Mouse (Mus musculus) testis, adult 10 weeks (tissue): ENCODE data around the gene Gm648. TPM values are rescaled to one million over a fixed set of nuclear protein-coding genes. Genes with fewer than 3 reads are reported as not detected.

Source experiments
- polyA plus RNA-seq: library from polyadenylated mRNA; stranded (reverse); fragments of 350-450 nt; fragmentation: Illumina TruSeq; extraction: RNeasy Lipid Tissue Mini Kit (QIAGEN cat#74804); gene quantifications from one replicate; pipeline ENCODE4 v1.2.3, GENCODE M21; 2014; ENCODE audit warnings: low read depth, low replicate concordance

Gm648 gene
- polyA plus RNA-seq, result 10.1 TPM

DNA sequence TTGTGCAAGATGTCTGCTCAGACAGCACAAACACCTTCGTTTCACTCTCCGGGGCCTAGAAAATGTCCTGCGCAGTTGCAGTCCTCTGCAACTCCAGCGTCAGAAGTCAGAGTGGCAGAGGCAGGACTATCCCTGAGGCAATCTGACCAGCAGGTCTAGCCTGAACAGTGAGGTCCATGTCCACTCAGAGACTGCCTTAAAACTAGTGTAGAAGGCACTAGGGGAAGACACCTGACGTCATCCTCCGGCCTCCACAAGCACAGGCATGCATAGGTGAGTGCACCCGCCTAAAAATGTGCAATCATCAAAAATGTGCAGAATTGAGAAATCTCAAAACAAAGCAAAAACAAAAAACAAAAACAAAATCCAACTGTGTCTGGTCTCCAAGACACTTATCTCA, at the start of gene Gm648:
Gene Gm648, minus strand, starts transcription at position 101 of the 400 bp plus-strand sequence.

DNA sequence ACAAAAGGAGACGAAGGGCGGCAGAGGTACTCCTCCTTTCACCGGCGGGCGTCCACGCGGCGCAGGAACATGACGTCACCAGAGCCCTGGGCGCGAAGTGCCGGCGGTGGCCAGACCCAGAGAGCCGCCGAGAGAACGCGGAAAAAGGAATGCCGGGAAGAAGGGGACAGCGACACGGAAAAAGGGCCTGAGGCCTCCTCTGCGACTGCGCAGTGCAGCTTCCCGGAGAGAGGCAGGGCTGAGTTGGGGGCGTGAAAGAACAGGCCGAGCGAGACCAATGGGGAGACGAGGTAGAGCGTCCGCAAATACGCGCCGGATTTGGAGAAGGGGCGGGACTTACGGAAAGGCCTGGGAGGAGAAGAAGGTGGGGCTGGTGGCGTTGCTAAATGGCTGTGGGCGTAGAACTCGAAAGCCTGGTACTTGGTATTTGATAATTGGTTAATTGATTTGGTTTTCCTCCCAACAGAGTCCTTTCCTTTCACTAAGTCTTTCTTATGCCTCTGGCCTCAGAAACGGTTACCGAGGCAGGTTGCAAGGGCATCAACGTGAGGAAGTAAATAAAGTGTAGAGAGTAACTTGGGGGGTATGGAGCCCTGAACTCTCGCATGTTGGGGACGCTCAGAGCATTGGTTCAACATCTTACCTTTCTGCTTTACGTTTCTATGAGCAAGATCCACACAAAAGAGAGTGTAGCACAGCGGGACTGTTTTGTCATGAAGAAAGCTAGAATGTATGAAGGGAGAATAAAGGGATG, 48.7 kb upstream of the Gm648 start, which contains the start of gene Mmgt1:
Gene Mmgt1, minus strand, starts transcription at position 183 of the 754 bp plus-strand sequence.

DNA sequence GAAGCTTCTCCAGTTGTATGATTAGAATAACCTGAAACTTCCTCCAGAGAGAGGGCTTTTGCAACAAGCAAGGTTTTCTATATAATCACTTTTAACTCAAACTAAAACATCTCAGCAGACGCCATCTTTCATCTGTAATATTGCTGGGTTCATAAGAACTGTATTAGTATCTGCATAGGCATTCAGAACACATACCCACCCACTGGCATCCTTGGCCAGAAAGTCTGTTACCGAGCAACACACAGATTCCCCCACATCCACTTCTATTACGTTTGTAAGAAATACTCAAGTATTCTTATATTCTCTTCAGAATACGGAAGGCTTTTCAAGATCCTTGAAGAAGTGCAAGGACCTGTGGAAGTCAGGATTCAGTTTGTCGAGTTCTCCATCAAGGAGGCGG, 25.0 kb downstream of the Gm648 start, which contains the start of gene Gm10477:
Gene Gm10477, plus strand, starts transcription at position 301 of the 400 bp plus-strand sequence.

Other genes with a start within 250 kb of the Gm648 start
- 6.6 TPM for gene Zfp449, start 203.2 kb downstream of the Gm648 start, polyA plus RNA-seq
- 3.1 TPM for gene Smim10l2a, start 175.0 kb downstream of the Gm648 start, polyA plus RNA-seq
- not detected for gene Gm2174, start 101.6 kb downstream of the Gm648 start, polyA plus RNA-seq
- 20.5 TPM for gene Ints6l, start 94.7 kb downstream of the Gm648 start, polyA plus RNA-seq
- not detected for gene Gm10477, start 24.9 kb downstream of the Gm648 start, polyA plus RNA-seq
- gene Mmgt1, start 48.5 kb upstream of the Gm648 start, polyA plus RNA-seq, result 8.4 TPM
- gene Slc9a6, start 60.2 kb upstream of the Gm648 start, polyA plus RNA-seq, result 7.5 TPM
- gene Fhl1, start 182.2 kb upstream of the Gm648 start, polyA plus RNA-seq, result 18.8 TPM